Mouse (Mus musculus): ENCODE results near the gene Milr1.
A peak's percentile ranks its signal among the peaks of the same experiment; 100 is the strongest.
"Not testable (repeated sequence)": the region's sequence is repeated elsewhere in the genome, so short reads cannot be mapped to it uniquely, and the experiment has no call there.

Milr1 gene

GRCm38 (mm10) chr11:106730714-106731113 lies 20.3 kb upstream of the Milr1 start:
- no peak for DNase-seq (ENCODE audit: low spot score in 2 of 2)

GRCm38 (mm10) chr11:106736614-106737013 lies 14.4 kb upstream of the Milr1 start:
- no peak for DNase-seq (ENCODE audit: low spot score in 2 of 2)

- DNase-seq (ENCODE audit: low spot score in 2 of 2), result no peak
Observed at GRCm38 (mm10) chr11:106737178-106737621, 13.8 kb upstream of the Milr1 start.

GRCm38 (mm10) chr11:106739116-106739515 lies 11.9 kb upstream of the Milr1 start:
- no peak for DNase-seq (ENCODE audit: low spot score in 2 of 2)

GRCm38 (mm10) chr11:106740724-106741123 lies 10.3 kb upstream of the Milr1 start:
- not testable (repeated sequence) for DNase-seq (ENCODE audit: low spot score in 2 of 2)

GRCm38 (mm10) chr11:106741232-106741631 lies 9.8 kb upstream of the Milr1 start:
- DNase-seq (ENCODE audit: low spot score in 2 of 2), result no peak

GRCm38 (mm10) chr11:106741826-106742225 lies 9.2 kb upstream of the Milr1 start:
- no peak for DNase-seq (ENCODE audit: low spot score in 2 of 2)

GRCm38 (mm10) chr11:106742388-106742841 lies 8.6 kb upstream of the Milr1 start:
- no peak for DNase-seq (ENCODE audit: low spot score in 2 of 2)

- no peak for DNase-seq (ENCODE audit: low spot score in 2 of 2)
Observed at GRCm38 (mm10) chr11:106744949-106745348, 6.1 kb upstream of the Milr1 start.

GRCm38 (mm10) chr11:106749557-106750120 lies 1.4 kb upstream of the Milr1 start:
- DNase-seq (ENCODE audit: low spot score in 2 of 2), result not testable (repeated sequence)

- DNase-seq (ENCODE audit: low spot score in 2 of 2), result peak in 1 of 2 experiments; percentile 21
Observed at GRCm38 (mm10) chr11:106750121-106750751, 790 bp upstream of the Milr1 start, which contains the start of gene Pecam1. Gene Pecam1, minus strand, starts transcription at chr11:106750628.

- DNase-seq (ENCODE audit: low spot score in 2 of 2), result peak; percentile 40 to 53
Observed at GRCm38 (mm10) chr11:106752103-106752502, 1.1 kb downstream of the Milr1 start.

- no peak for DNase-seq (ENCODE audit: low spot score in 2 of 2)
Observed at GRCm38 (mm10) chr11:106753314-106753713, 2.3 kb downstream of the Milr1 start.

- no peak for DNase-seq (ENCODE audit: low spot score in 2 of 2)
Observed at GRCm38 (mm10) chr11:106755583-106755982, 4.6 kb downstream of the Milr1 start.

GRCm38 (mm10) chr11:106759028-106759427 lies 8.0 kb downstream of the Milr1 start:
- no peak for DNase-seq (ENCODE audit: low spot score in 2 of 2)

- no peak for DNase-seq (ENCODE audit: low spot score in 2 of 2)
Observed at GRCm38 (mm10) chr11:106760511-106760910, 9.5 kb downstream of the Milr1 start.

GRCm38 (mm10) chr11:106762139-106762799 lies 11.2 kb downstream of the Milr1 start:
- peak; percentile 39 to 51 for DNase-seq (ENCODE audit: low spot score in 2 of 2)

- DNase-seq (ENCODE audit: low spot score in 2 of 2), result no peak
Observed at GRCm38 (mm10) chr11:106762800-106763185, 11.8 kb downstream of the Milr1 start.

- DNase-seq (ENCODE audit: low spot score in 2 of 2), result no peak
Observed at GRCm38 (mm10) chr11:106766611-106767162, 15.7 kb downstream of the Milr1 start.

- DNase-seq (ENCODE audit: low spot score in 2 of 2), result no peak
Observed at GRCm38 (mm10) chr11:106767516-106767915, 16.5 kb downstream of the Milr1 start.

- DNase-seq (ENCODE audit: low spot score in 2 of 2), result peak in 1 of 2 experiments; percentile 48
Observed at GRCm38 (mm10) chr11:106770195-106770974, 19.4 kb downstream of the Milr1 start.

GRCm38 (mm10) chr11:106773061-106773460 lies 22.0 kb downstream of the Milr1 start:
- DNase-seq (ENCODE audit: low spot score in 2 of 2), result no peak
